Mouse (Mus musculus) cerebellum, adult 18-20 months (tissue): ENCODE data around the gene F2r.

Experiments used
- DNase-seq, 2 experiments: peaks; one replicate each; pipeline ENCODE4 v3.0.0; 2021

F2r gene

GRCm38 (mm10) chr13:95618309-95618712 is at the start of gene F2r:
Gene F2r (minus strand): TSS chr13:95618487.
- DNase-seq: peak in 1 of 2 experiments; percentile 26

- no peak for DNase-seq
These were observed 49.0 kb upstream of the F2r start for GRCm38 (mm10) chr13:95667260-95667659.

- no peak for DNase-seq
These were observed 47.5 kb upstream of the F2r start for GRCm38 (mm10) chr13:95665644-95666356.

- DNase-seq: no peak
These were observed 45.5 kb upstream of the F2r start for GRCm38 (mm10) chr13:95663834-95664233.

DNA sequence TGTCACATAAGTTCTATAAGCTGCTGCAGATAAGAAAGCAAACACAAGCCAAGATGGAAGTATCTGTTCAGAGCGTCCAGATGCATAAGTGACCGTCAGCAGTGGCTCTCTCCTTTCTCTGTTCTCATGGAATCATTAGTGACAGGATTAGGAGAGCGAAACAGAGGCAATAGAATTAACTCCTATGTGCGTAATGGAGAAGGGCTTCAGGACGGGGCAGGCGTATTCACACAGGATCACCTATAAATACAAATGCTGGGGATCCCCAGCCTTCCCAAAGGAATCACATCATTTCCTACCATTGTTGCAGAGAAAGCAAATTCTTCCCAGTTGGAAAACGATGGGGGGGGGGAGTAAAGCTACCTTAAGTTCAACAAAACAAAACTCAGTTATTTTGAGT is 41.1 kb upstream of the F2r start:
- no peak for DNase-seq

DNA sequence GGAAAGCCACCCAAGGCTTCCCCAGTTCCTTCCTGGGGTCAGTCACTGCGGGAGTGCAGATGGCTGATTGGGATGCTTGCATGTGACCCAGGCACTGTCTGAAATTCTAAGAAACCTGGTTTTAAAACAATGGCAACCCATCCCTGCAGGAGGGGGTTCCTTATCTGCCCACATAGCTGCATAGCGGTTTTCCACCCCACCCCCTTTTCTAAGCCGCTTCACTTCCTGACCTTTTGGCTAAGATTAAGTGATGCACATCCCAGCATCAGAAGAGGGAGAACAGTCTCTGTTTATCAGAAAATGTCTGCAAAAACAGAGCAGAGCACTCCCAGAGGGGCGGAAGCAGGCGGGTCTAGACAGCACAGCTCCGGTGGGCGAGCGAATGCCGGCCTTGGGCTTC is 38.9 kb upstream of the F2r start:
- no peak for DNase-seq

DNA sequence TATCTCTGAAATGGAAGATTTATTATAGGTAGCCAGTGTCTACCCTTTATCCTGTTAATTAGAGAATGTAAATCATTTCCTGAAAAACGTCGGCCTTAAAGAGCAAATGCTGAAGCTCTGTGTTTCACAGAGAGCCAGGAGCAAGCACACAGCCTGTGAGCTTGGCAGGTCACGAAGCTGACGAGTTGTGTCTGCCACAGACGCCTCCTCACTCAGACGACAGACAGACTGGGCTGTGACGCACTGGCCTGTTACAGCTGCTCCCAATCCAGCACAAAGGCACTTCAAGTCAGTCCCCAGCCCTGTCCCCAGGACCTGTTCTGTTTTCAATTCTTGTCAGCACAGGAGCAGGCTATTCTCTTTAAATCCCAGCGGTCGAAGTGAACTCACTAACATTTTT is 37.0 kb upstream of the F2r start:
- DNase-seq: no peak

- DNase-seq: no peak
These were observed 35.4 kb upstream of the F2r start for GRCm38 (mm10) chr13:95653696-95654095.

GRCm38 (mm10) chr13:95651870-95652668 is 33.8 kb upstream of the F2r start:
- DNase-seq: no peak

DNA sequence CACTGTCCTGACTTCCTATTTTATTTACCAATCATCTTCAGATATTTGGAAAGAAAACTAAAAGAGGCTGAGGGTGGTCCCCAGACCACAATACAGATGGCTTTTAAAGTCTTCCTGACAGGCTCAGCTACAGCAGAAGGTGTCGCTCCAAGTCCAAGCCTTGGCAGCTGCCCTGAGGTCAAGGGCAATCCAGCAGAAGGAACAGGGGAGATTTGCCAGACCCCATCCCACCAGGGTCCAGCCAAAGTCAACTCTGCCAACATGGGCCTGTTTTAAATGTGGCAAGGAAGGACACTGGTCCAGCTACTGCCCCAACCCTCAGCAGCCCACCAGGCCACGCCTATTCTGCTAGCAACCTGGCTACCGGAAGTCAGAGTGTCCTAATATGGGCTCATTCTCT is 31.7 kb upstream of the F2r start:
- DNase-seq: no peak

DNA sequence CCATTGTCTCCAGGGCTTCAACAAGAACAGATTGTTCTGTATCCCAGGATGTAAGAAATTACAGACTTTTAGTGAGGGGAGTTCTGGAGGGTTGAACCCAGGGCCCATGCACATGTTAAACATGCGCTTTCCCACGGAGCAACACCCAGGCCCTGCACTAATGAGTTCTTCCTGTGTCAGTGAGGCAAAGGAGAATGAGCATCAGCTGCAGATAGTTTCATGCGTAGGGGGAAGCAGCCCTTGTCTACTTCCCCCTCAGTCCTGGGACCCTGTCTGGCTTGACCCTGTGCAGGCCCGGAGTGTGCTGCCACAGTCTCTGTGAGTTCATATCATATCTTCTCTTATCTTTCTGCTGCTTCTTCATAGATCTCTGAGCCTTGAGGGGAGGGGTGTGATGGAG is 29.0 kb upstream of the F2r start:
- DNase-seq: no peak

DNA sequence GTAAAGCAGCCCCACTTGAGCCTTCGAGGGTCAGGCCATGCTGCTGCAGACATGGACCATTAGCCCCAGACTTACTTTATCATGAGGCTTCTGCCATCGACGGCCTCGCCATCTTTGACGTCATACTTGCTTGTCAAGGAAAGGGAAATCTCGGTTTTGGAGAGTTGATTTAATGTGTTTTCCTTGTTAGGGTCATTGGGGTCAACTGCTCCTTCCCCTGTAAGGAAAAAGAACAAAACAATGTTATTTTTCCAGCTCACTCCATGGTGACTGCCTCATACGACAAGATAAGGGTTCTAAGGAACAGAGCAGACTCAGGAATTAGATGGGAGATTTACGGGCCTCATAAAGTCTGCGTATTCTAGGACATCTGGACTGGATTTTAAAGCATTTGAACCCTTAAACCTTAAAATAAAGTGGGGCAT is 28.4 kb upstream of the F2r start:
- no peak for DNase-seq

DNA sequence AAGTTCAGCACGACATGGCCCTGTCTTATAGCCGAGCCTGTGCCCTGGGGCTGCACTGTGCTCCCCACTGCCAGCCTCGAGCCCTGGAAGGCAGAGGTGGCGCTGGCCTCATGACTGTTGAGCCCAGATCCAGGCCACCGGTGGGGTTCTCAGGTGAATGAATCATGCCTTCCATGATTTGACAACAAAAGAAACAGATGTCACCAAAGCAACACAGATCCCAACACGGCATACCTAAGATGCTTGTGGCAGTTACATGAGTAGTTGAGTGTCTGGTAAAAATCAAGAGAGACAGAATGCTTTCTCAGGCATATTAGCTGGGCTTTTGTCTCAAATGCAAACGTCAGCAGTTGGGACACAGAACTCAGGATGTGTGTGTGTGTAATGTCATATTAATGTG is 25.5 kb upstream of the F2r start:
- no peak for DNase-seq

GRCm38 (mm10) chr13:95641061-95641986 is 23.0 kb upstream of the F2r start:
- no peak for DNase-seq

GRCm38 (mm10) chr13:95640408-95640807 is 22.1 kb upstream of the F2r start:
- no peak for DNase-seq

DNA sequence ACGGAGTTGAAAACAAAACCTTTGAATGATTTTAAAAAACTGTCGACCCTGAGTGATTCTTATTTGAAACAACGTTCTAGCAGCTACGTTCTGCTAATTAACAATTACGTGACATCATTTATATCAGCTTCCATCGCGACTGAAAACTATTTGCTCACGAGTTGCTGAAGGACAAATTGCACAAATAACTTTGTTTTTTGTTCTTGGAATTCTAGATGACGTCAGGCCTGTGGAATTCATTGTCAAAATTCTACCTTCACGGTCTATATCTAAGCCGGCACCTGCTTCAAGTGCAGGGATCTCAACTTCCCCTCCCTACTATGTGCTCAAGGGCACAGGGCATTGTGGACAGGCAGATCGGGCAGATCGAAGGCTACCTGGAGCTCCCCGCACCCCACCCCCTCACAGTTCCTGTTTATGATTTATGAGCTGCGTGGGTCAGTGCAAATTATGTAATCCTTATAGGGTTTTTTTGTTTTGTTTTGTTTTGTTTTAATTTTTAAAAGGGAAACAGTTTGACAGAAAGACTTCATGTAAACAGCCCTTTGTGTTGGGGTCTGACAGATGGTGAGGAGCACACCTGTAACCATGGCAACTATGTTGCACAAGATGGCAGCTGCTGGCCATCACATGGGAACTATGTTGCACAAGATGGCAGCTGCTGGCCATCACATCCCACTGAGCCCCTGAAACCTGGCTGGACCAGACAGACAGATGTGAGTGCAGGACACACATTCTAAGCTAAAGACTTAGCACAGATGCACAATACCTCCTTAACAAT is 21.2 kb upstream of the F2r start:
- DNase-seq: no peak

GRCm38 (mm10) chr13:95638894-95639293 is 20.6 kb upstream of the F2r start:
- no peak for DNase-seq

DNA sequence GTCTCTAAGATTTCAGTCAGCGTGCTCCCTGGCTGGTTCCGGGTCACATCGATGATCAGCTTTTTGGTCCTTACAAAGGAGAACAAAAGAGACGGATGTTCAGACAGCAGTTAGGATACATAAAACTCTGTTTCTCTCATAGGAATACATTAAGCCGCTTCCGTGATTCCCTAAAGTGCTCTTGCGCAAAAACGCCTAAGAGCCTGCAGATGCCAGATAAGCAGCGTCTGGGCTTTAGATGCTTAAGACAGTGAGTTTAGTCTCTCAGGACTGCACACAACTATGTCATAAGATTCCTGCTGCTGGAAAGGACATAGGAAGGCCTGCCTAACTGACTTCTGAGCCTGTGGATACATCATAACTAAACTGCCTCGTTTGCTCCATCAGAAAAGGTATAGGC is 19.4 kb upstream of the F2r start:
- no peak for DNase-seq

DNA sequence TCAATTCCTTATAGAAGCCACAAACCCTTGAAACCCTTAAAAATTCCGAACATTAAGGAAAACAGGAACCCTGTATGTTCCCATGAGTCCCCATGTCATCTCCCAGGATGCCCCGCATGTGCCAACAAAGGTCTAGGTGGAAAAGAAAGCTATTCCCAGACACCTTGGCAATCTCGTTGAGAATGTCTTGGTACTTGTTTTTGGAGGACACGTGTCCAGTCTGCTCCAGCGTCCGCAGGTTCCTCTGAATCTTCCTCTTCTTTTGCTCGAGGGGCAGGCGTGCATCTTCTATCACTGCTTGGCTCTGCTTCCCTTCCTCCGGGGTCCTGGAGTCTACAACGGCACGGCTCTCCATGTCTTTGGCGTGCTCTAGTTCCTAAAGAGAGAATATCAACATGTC is 17.0 kb upstream of the F2r start:
- no peak for DNase-seq

DNA sequence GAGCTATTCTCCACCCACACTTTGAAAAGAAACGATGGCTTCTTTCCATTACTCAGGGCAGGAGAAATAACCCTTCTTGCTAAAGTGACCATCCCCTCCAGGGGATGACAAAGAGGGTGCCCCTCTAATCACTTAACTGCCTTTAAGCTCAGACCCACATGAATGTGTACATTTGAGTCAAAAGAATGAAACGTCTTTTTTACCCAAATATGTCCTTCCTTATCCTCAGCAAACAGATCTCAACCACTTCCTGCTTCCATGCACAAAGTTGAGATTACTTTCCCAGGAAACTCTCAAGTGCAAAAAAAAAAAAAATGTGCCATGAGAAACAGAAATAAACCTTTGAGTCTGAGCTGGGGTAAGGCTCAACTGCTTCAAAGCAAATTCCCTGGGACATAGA is 16.2 kb upstream of the F2r start:
- no peak for DNase-seq

DNA sequence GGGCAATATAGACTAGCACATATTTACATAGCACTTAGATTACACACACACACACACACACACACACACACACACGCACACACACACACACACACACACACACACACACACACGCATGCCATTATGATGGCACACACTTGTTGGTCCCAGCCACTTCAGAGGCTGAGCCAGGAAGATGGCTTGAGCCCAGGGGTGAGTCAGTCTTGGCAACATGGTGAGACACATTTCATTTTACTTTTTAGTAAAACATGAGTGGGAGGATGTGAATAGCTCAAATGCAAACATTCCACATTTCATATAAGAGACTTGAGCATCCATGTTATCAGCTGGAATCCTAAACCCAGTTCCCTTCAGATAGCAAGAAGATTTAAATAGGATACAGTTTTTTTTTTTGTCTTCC is 15.1 kb upstream of the F2r start:
- no peak for DNase-seq

DNA sequence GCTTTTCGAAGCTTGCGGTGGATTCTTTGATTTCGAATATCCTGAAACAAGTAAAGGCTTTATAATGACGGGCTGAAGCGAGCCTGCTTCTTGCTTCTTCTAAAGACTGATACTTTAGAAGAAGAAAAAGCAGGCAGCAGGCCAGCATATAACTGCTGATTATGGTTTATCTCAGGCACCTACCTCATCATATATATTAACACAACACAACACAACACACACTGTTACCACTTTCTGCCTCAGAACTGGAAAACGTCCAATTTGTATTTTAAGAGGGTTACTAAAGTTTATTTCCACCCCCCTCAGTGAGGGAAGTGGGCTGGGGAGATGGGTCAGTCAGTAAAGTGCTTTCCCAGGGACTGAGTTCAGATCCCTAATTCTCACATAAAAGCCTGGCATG is 13.9 kb upstream of the F2r start:
- DNase-seq: no peak

- no peak for DNase-seq
These were observed 12.5 kb upstream of the F2r start for GRCm38 (mm10) chr13:95630747-95631146.
